Mouse (Mus musculus) forelimb bud, embryonic 11.5 days (tissue): ENCODE measurements at regions not wholly inside any gene's neighbourhood (a gene's known extent, or its start where the extent isn't known, plus 50 kb on each side); places are given as distances from the start of the nearest gene placed in this dataset.
A peak's percentile ranks its signal among the peaks of the same experiment; 100 is the strongest.

Experiments used
- DNase-seq: peaks from one replicate; pipeline ENCODE4 v3.0.0-alpha.2; 2012; ENCODE audit warnings: low read depth, low spot score

DNA sequence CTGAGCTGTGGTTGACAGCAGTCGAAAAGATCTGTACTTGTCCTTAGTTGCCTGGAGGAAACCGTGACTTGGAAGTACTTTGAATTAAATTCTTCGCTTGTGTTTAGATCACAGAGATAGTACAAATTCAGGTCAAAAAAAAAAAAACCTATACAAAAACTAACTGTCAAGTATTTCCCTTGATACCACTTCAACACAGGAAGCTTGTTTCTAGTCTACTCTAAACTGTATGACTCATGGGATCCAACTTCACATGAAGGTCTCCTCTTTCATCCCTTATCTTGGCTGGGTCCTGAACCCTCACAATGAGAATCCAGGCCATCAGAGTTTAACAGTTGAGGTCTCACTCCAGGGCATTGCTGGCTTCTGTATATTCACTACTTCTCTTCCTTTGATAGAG is 54.8 kb downstream of the Tmem30b start:
- DNase-seq, result no peak

- DNase-seq, result no peak
Measured at GRCm38 (mm10) chr12:73482858-73483257, 63.3 kb downstream of the Tmem30b start.

DNA sequence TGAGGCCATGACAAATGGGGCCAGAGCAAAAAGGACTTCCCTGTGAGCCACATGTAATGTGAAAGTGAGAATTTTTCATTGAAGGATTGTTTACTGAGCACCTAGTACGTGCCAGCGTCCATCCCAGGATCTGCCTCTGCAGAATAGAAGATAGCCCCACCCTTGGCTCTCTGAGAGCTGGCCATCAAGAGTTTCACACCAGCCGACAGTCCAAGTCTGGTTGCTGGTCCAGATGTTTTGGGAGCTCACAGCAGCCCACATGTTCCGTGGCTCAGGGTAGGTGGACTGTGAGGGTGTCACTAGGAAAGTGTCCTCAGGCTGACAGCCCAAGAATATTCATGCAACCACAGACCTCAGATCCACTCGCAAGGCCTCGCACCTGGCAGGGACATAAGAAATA is 63.9 kb downstream of the Tmem30b start:
- DNase-seq, result no peak

GRCm38 (mm10) chr12:73481705-73482104 is 64.5 kb downstream of the Tmem30b start:
- DNase-seq, result no peak

DNA sequence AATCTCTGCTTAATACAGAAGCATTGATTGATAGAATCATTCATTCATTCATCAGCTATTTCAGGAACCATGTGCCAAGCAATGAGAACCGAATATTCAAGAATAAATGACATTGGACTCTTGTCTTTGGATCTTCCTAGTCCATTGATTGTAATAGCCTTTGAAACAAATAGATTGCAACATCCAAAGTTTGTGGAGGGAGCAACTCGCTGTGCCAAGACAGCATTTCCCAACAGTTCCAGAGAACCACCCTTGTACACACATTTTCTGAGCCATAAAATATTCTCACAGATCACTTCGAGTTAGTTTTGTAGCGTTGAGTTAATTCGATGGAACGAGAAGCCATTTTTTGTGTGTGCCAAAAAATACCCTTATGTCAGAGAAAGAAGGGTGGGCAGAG is 65.0 kb downstream of the Tmem30b start:
- DNase-seq, result no peak

DNA sequence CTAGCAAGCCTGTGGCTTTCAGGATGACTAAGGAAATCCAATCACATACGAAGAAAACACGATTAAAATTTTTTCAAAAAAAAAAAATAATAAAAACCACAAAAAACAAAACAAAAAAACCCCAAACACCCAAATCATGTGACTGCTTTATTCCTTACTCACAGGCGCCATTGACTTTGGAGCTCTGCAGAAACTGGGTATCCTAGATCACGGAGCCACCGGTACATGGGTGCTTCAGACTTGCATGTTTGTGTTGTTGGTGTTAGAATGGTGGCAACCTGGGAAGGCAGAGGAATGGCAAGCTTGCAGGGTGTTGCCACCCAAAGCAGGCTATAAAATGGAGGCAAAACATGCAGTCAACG is 65.6 kb downstream of the Tmem30b start:
- no peak for DNase-seq

DNA sequence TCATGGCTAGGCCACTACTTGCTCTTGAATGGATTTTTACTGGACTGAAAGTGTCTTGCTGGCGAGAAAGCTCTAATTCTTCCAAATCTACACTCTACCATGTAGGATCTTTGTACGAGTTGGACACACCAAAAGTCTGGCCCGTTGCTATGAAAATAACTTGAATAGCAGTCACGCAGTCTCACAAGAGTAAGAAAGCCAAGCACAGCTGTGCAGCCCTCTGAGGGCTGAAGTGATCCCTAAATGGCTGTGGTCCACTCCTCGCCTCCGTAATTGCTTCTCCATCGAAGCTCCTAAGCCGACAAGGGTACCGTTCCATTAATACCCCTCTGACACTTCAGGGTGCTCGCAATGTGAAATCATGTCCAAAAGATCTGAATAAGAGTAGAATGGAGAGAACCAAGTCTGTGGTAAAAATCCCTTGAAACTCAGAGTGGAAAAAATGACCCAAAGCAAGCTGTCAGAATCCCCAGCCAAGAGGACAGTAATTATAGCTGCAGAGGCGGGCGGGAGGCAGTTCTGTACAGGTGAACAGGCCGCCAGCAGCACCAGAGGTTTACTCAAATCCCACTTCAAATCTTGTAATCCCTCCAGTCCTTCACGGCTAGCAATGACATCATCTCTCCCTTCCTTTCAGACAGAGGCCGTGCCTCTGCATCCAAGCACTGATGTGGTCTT is 66.1 kb downstream of the Tmem30b start:
- no peak for DNase-seq

DNA sequence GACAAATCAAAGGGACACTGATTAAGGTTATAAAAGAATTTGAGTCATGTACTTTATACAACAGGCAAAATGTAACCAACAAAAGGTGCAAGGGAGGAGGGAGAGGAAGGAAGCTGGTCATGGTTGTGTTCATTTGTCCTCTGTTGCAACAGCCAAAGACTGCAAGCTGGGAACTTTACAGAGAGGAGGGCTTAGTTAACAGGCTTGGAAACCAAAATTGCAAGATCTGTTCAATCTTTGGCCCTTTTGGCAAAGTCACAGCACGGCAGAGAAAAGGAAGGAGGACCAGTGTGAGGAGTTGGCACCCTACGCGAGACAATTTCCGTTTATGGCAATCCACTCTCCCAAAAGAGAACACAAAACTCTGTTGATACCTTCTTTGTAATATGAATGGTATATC is 67.6 kb downstream of the Tmem30b start:
- DNase-seq, result no peak

GRCm38 (mm10) chr12:73476421-73476858 is 69.8 kb downstream of the Tmem30b start:
- peak; percentile 59 for DNase-seq

GRCm38 (mm10) chr12:73475774-73476173 is 70.4 kb downstream of the Tmem30b start:
- no peak for DNase-seq

DNA sequence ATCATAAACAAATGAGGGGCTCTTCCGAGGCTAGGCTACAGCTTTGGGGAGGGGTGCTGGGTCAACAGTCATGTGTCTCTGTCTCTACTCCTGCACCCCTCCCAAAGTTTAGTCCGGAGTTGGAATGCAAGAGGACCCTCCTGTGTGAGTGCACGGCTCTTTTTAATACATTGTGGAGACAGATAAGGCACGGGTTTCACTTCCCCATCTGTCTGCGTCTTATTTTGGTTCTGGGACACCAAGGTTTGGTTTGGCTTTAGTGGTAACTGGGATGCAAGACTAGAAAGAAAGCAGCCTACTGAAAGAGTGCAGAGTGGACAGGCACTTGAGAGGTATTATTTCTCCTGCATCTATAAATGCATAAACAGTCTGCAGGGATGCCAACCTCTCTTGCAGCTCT is 71.2 kb downstream of the Tmem30b start:
- no peak for DNase-seq

DNA sequence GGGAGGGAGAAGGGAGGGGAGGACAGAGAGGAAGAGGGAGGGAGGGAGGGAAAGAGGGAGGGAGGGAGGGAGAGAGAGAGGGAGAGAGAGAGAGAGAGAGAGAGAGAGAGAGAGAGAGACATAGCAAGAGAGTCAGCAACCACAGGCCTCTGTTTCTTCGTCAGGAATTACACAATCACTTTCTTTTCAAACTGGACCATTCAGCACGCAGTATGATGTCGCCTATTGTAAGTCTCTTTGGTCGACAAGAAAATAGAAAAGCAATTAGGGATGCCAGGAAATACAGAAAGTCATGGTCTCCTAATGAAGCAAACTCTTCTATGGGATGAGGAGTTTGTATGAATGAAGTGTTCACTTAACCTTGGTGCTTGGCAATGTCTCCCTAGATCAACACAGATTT is 73.1 kb downstream of the Tmem30b start:
- DNase-seq, result no peak

GRCm38 (mm10) chr12:73471966-73472365 is 74.2 kb downstream of the Tmem30b start:
- DNase-seq, result no peak

DNA sequence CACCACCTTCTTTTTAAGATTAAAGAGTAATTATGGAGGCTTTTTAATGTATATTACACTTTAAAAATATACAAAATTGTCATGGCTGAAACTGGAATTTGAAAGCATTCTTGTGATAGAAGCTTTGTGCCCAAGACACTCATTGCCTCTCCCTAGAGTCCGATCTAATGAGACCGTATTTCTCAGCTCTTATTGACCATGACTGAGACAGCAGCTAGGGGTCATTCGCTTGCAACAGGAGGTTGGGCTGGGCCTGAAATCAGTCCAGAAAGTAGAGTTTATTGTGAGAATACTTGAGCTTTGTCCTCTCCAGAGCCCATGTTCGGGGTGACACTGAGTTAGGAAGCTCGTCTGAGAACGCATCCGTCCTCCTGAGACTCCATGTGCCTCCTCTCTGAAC is 79.7 kb downstream of the Tmem30b start:
- DNase-seq, result no peak

GRCm38 (mm10) chr12:73465975-73466374 is 80.2 kb downstream of the Tmem30b start:
- DNase-seq, result no peak

- DNase-seq, result no peak
Measured at GRCm38 (mm10) chr12:73464311-73464710, 81.9 kb downstream of the Tmem30b start.

GRCm38 (mm10) chr12:73462091-73462490 is 84.1 kb downstream of the Tmem30b start:
- no peak for DNase-seq

DNA sequence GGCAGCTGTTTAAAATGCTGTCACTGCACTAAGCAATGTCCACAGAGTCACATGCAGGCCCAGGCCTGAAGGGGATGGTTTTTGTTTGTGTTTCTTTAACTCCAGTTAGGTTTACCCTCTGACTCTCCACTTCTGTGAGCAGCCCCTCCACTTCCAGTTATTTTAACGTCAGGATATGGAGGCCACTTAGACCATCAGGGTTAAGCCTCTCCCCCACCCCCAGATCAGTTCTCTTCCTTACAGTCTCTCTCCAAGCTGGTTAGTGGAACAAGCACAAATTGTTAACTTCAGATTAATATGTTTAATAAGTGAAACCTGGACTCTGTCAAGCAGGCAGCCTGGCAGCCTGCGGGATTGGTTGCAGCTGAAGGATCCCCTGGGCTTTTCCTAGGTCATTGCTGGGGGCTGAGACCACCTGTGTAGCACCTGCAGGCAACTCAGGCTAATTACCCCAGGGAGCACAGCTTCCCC is 85.9 kb downstream of the Tmem30b start:
- DNase-seq, result peak; percentile 77

DNA sequence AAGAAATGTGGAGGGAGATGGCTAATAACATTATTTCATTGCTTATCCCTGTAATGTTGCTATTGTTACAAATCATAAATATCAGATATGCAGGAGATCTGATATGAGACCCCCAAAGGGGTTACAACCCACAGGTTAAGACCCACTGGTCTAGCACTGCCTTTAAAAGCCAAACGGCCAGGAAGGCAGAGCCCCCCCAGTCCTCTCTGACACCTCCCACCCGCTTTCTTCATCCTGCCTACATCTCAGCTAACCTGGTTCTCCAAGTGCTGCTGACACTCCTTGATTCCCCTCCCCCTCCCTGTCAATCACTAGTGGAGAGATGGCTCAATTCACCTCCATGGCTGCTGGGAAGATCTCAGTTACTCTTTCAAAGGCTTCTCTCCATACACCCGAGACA is 94.9 kb downstream of the Tmem30b start:
- no peak for DNase-seq

DNA sequence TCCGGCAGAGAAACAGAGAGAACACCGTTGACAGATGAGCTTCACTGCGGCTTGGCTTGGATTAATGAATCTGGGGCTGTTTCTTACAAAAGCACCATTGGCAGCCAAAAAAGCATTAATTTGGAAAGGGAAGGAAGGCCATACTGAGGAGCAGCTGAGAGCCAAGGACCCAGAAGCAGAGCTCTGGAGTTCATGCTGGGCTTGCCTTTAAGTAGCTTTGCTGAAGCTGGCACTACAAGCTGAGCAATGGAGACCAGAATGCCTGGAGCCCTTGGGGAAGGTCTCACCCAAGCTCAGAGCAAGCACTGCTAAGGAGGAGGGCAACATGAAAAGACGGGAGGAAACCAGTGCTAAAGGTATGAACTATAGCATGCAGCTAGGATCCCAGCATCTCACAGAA is 95.7 kb downstream of the Tmem30b start:
- no peak for DNase-seq

DNA sequence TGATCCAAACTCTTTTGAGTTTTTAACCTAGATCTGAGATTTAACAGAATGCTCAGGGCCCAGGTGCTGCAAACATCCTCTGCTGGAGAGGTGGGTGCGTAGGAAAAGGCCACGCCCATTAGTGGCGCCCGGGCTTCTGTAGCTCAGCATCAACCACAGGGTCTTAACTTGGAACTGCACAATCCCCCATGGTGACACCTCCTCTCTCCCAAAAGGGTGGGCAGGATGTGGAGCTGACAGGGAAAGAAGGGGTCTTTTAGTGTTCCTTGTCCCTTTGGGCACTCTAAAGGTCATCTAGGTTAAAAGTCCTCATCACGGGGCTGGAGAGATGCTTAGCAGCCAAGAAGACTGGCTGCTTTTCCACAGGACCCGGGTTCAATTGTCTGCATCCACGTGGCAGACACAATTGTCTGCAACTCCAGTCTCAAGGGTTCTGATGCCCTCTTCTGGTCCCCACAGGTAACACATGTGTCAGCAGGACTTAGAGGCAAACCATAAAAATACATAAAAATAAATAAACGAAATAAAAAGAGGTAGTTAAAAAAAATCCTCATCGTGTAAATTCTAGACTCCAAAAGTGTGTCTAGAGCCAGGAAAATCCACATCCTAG is 96.2 kb downstream of the Tmem30b start:
- no peak for DNase-seq

- DNase-seq, result no peak
Measured at GRCm38 (mm10) chr12:73449069-73449468, 97.1 kb downstream of the Tmem30b start.

DNA sequence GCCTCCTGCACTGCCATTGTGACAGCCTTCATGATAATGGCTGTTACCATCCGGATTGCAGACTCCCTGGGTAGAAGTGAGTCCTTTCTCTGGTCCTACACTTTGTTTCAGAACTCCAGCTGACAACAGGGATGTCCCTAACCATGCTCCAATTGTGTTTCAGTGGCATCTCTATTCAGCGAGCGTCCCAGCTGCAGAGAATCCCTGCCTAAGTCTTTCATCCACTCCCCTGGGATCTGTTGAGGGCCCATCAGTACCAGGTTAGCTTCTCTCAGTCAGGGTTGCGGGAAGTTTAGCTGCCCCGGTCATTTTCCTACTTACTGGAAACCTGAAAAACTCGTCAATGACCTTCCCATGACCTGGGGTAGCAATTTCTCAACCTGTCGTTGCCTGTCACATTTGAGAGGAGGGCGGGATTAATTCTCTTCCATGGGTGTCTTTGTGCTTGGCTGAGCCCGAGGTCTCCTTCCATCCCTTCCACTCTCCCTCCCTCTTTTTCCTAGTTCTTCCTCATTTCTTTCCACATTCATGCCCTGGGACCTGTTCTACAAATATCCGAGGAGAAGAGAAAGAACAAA is 97.7 kb downstream of the Tmem30b start:
- no peak for DNase-seq
